Mouse (Mus musculus): ENCODE measurements at regions not wholly inside any gene's neighbourhood (a gene's known extent, or its start where the extent isn't known, plus 50 kb on each side); places are given as distances from the start of the nearest gene placed in this dataset.
"Not testable (repeated sequence)": the region's sequence is repeated elsewhere in the genome, so short reads cannot be mapped to it uniquely, and the experiment has no call there.

DNA sequence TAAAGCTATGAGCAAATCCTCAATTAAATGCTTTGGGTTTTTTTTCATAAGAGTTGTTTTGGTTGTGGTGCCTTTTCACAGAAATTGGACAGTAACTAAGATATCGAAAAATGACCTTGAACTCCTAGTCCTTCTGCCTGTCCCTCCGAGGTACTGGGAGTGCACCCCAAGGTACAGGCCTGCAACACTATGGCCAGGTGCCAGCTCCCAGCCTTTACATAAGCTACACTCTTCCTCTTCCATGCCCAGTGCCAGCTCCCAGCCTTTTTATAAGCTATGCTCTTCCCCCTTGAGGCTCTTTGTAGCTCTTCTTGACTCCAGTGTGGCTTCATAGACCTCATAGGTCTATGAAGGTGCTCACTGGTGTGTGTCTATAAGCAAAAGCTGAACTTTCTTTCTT lies 155.2 kb downstream of the Melk start:
- Histone ChIP-seq H3K9ac (ENCODE audit: low read depth, low read length) (no peak overlapping the region), H3K27ac (no peak overlapping the region), H3K36me3 (ENCODE audit: insufficient read depth, low read length) (no peaks in the 10 kb centered on the region), H3K4me3 (replicated peaks; ENCODE audit: low read depth, low read length) (no peak overlapping the region), H3K4me2 (ENCODE audit: low read length) (no peak overlapping the region), H3K4me1 (replicated peaks; ENCODE audit: insufficient read depth, low read length) (no peaks in the 10 kb centered on the region), H3K9me3 (replicated peaks; ENCODE audit: low read length) (no peaks in the 10 kb centered on the region), H3K27me3 (ENCODE audit: insufficient read depth, low read length) (no peaks in the 10 kb centered on the region)
- TF ChIP-seq CTCF (IDR thresholded peaks at IDR 0.05; ENCODE audit: low read depth) = no peak
- ATAC-seq (replicated peaks; ENCODE audit: low FRiP score, low read depth) (no peak), DNase-seq (ENCODE audit: low spot score) (no peak)
- 90% methylated on average over 2 of the region's 2 CpGs for WGBS

DNA sequence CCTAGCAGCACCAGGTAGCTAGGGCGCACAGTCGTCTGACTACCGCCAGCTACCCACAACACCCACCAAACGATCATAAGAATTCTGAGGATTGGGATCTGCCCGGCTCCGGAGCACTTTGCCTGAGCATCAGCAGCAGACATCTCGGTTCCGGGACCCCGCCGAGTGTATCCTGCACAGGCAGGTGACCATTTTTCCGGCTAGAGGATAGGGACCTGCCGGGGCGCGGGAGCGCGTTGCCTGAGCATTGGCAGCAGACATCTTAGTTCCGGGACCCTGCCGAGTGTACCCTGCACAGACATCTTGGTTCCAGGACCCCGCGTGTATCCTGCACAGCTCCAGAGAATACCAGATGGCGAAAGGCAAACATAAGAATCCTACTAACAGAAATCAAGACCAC lies 172.8 kb downstream of the Melk start:
- not testable (repeated sequence) for DNase-seq (ENCODE audit: low spot score); H3K4me2 ChIP-seq (ENCODE audit: low read length); H3K27ac ChIP-seq; H3K9me3 ChIP-seq (replicated peaks; ENCODE audit: low read length); ATAC-seq (replicated peaks; ENCODE audit: low FRiP score, low read depth); H3K4me1 ChIP-seq (replicated peaks; ENCODE audit: insufficient read depth, low read length); H3K9ac ChIP-seq (ENCODE audit: low read depth, low read length); H3K4me3 ChIP-seq (replicated peaks; ENCODE audit: low read depth, low read length); H3K27me3 ChIP-seq (ENCODE audit: insufficient read depth, low read length); H3K36me3 ChIP-seq (ENCODE audit: insufficient read depth, low read length)
- WGBS = 92% methylated on average over 21 of the region's 21 CpGs
